Mouse (Mus musculus) cerebellum, postnatal 14 days (tissue): ENCODE results near the gene Tiam1.
A peak's percentile ranks its signal among the peaks of the same experiment; 100 is the strongest.

ENCODE experiments used
- DNase-seq, 2 experiments: peaks; one replicate each; pipeline ENCODE4 v3.0.0; 2021; ENCODE audit warnings: mixed read lengths in 2 of 2

The Tiam1 gene

GRCm38 (mm10) chr16:90143760-90144516 is at the start of gene Tiam1:
Tiam1 (minus strand) TSS chr16:90143769.
- peak; percentile 99 to 100 for DNase-seq

- no peak for DNase-seq
Measured at GRCm38 (mm10) chr16:90191289-90191688, 47.7 kb upstream of the Tiam1 start.

- peak in 1 of 2 experiments; percentile 30 for DNase-seq
Measured at GRCm38 (mm10) chr16:90187453-90187852, 43.9 kb upstream of the Tiam1 start.

- peak; percentile 91 to 93 for DNase-seq
Measured at GRCm38 (mm10) chr16:90185928-90186588, 42.5 kb upstream of the Tiam1 start.

- DNase-seq: no peak
Measured at GRCm38 (mm10) chr16:90184135-90184534, 40.6 kb upstream of the Tiam1 start.

GRCm38 (mm10) chr16:90181673-90182072 is 38.1 kb upstream of the Tiam1 start:
- peak; percentile 69 to 71 for DNase-seq

- no peak for DNase-seq
Measured at GRCm38 (mm10) chr16:90180975-90181374, 37.4 kb upstream of the Tiam1 start.

GRCm38 (mm10) chr16:90179892-90180291 is 36.3 kb upstream of the Tiam1 start:
- no peak for DNase-seq

GRCm38 (mm10) chr16:90178404-90178803 is 34.8 kb upstream of the Tiam1 start:
- no peak for DNase-seq

GRCm38 (mm10) chr16:90177425-90177824 is 33.9 kb upstream of the Tiam1 start:
- DNase-seq: no peak

GRCm38 (mm10) chr16:90176472-90176871 is 32.9 kb upstream of the Tiam1 start:
- no peak for DNase-seq

GRCm38 (mm10) chr16:90171416-90171815 is 27.8 kb upstream of the Tiam1 start:
- DNase-seq: no peak

- DNase-seq: no peak
Measured at GRCm38 (mm10) chr16:90170676-90171075, 27.1 kb upstream of the Tiam1 start.

GRCm38 (mm10) chr16:90169863-90170630 is 26.5 kb upstream of the Tiam1 start:
- no peak for DNase-seq

GRCm38 (mm10) chr16:90167646-90168045 is 24.1 kb upstream of the Tiam1 start:
- peak; percentile 91 to 95 for DNase-seq

GRCm38 (mm10) chr16:90165435-90165834 is 21.9 kb upstream of the Tiam1 start:
- DNase-seq: no peak

GRCm38 (mm10) chr16:90164942-90165341 is 21.4 kb upstream of the Tiam1 start:
- DNase-seq: no peak

GRCm38 (mm10) chr16:90155080-90155479 is 11.5 kb upstream of the Tiam1 start:
- no peak for DNase-seq

- no peak for DNase-seq
Measured at GRCm38 (mm10) chr16:90150820-90151219, 7.3 kb upstream of the Tiam1 start.

GRCm38 (mm10) chr16:90150126-90150525 is 6.6 kb upstream of the Tiam1 start:
- DNase-seq: no peak

GRCm38 (mm10) chr16:90149335-90149734 is 5.8 kb upstream of the Tiam1 start:
- DNase-seq: no peak

GRCm38 (mm10) chr16:90145244-90145643 is 1.7 kb upstream of the Tiam1 start:
- no peak for DNase-seq

GRCm38 (mm10) chr16:90144541-90144940 is 972 bp upstream of the Tiam1 start:
- no peak for DNase-seq

GRCm38 (mm10) chr16:90143416-90143759 is 181 bp downstream of the Tiam1 start:
- no peak for DNase-seq
